Mouse (Mus musculus): ENCODE measurements around the gene Olfr910. TPM values are rescaled to one million over a fixed set of nuclear protein-coding genes. Genes with fewer than 3 reads are reported as not detected.

Gene Olfr910
- polyA plus RNA-seq (2015; fragmentation: Nextera tagmentation; extraction: Ambion mirVana) = not detected in 2 replicates

DNA sequence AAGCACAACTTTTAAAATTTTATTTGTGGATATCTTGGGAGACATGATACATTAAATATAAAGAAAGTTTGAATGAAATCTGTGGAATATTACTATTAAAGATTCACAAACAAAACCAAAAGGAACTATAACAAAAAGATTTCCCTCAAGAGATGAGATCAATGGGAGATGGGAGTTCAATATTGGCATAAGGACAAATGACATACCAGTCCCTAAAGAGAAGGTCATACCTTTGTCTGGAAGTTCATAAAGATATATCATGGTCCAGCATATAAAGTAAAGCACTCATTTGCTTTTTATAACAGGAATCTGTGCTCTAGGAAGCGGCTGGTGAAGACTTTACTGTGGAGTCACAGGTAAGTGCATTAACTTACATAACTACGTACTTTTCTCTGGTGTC is at the start of gene Olfr910:
Gene Olfr910, plus strand, starts transcription at position 301 of the 400 bp plus-strand sequence.
- Histone ChIP-seq H3K4me1 (no peaks in the 10 kb centered on the region), H3K9ac (replicated peaks) (no peak within 1 kb of the TSS), H3K27ac (replicated peaks) (no peak within 1 kb of the TSS), H3K9me3 (replicated peaks) (no peaks in the 10 kb centered on the region), H3K4me2 (no peak within 1 kb of the TSS), H3K36me3 (no peaks in the 10 kb centered on the region), H3K27me3 (replicated peaks) (no peaks in the 10 kb centered on the region), H3K4me3 (replicated peaks) (no peak within 1 kb of the TSS)
- no peak for ATAC-seq (ENCODE audit: low FRiP score)
- 92% methylated on average over 2 of the region's 2 CpGs for WGBS

DNA sequence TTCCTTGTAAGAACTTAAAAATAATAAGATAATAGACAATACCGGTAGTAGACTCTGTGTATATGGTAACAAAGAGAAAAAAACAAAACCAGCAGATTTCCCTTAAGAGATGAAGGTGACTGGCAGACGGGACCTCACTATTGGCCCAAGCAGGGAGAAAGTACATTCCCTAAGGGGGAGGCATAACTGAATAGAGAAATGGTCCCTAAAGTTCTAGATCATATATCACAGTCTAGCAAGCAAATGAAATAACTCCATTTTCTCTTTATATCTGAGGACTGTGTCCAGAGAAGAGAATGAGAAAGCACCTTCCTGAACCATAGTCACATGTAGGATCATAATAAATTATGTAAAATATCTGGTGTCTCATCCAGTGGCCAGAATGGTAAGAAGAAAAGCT is 42.1 kb upstream of the Olfr910 start, which contains the start of gene Olfr907:
Gene Olfr907, plus strand, starts transcription at position 301 of the 400 bp plus-strand sequence.
- H3K27ac ChIP-seq (replicated peaks) = no peak within 1 kb of the TSS
- H3K4me3 ChIP-seq (replicated peaks) = no peak within 1 kb of the TSS
- no peak for ATAC-seq (ENCODE audit: low FRiP score)
- WGBS = 88% methylated on average over 2 of the region's 2 CpGs
- no peaks in the 10 kb centered on the region for H3K27me3 ChIP-seq (replicated peaks)
- no peaks in the 10 kb centered on the region for H3K9me3 ChIP-seq (replicated peaks)
- no peaks in the 10 kb centered on the region for H3K4me1 ChIP-seq
- no peaks in the 10 kb centered on the region for H3K36me3 ChIP-seq
- no peak within 1 kb of the TSS for H3K4me2 ChIP-seq
- no peak within 1 kb of the TSS for H3K9ac ChIP-seq (replicated peaks)

DNA sequence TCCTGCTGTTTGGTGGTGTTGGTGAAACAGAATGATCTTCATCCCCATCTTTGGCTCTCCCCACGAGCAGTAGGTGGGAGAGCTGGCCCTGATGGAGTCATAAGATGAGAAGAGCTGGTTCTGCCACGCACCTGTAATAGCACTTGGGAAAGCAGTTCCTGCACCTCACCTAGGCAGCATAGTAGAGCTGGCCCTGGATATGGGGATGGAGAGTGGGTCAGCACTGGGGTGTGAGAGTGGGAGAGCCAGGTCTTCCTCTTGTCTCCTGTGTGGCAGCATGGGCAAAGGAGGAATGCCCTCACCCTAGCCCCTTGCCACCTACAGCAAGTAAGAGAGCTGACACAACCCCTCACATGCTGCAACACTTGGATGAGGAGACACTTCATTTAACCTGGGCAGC is 25.3 kb upstream of the Olfr910 start:
- no peak overlapping the region for H3K9ac ChIP-seq (replicated peaks)
- no peak overlapping the region for H3K4me3 ChIP-seq (replicated peaks)
- WGBS = 74% methylated on average over 2 of the region's 2 CpGs
- no peak overlapping the region for H3K4me2 ChIP-seq
- no peak for ATAC-seq (ENCODE audit: low FRiP score)
- no peaks in the 10 kb centered on the region for H3K36me3 ChIP-seq
- no peaks in the 10 kb centered on the region for H3K4me1 ChIP-seq
- no peaks in the 10 kb centered on the region for H3K9me3 ChIP-seq (replicated peaks)
- no peak overlapping the region for H3K27ac ChIP-seq (replicated peaks)
- no peaks in the 10 kb centered on the region for H3K27me3 ChIP-seq (replicated peaks)

DNA sequence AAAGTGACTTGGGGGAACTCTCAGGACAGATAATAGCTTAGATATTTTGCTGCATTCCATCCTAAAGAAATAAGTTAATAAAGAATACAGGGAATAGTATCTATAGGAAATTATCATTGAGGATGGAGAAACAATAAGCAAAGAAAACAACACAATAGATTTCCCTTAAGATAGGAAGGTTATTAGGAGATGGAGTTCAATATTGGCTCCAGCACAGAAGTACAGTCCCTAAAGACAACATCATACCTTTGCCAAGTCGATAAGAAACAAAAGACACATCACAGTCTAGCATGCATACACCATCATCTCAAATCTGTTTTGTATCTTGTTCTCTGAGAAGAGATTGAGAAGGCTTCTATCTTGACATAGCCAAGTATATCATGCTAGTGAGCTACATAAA is 16.4 kb upstream of the Olfr910 start, which contains the start of gene Olfr911-ps1:
Gene Olfr911-ps1, plus strand, starts transcription at position 301 of the 400 bp plus-strand sequence.
- WGBS = 79% methylated on average over 1 of the region's 1 CpGs
- Histone ChIP-seq H3K4me2 (no peak within 1 kb of the TSS), H3K27me3 (replicated peaks) (no peaks in the 10 kb centered on the region), H3K4me1 (no peaks in the 10 kb centered on the region), H3K27ac (replicated peaks) (no peak within 1 kb of the TSS), H3K9me3 (replicated peaks) (no peaks in the 10 kb centered on the region), H3K9ac (replicated peaks) (no peak within 1 kb of the TSS), H3K36me3 (no peaks in the 10 kb centered on the region), H3K4me3 (replicated peaks) (no peak within 1 kb of the TSS)
- no peak for ATAC-seq (ENCODE audit: low FRiP score)

DNA sequence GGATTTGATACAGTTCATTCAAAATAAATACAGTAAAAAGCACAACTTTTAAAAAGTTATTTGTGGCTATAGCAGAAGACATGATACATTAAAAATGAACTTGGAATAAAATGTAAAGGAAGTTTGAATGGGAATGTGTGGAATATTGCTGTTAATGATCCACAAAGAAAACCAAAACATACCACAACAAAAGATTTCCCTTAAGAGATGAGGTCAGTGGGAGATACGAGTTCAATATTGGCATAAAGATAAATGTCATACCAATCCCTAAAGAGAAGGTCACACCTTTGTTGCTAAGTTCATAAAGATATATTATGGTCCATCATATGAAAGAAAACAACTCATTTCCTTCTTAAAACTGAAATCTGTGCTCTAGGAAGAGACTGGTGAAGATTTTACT is 42.2 kb downstream of the Olfr910 start, which contains the start of gene Olfr912:
Gene Olfr912, plus strand, starts transcription at position 301 of the 400 bp plus-strand sequence.
- no peak within 1 kb of the TSS for H3K4me3 ChIP-seq (replicated peaks)
- no peaks in the 10 kb centered on the region for H3K9me3 ChIP-seq (replicated peaks)
- H3K27ac ChIP-seq (replicated peaks) = no peak within 1 kb of the TSS
- H3K4me2 ChIP-seq = no peak within 1 kb of the TSS
- no peak for ATAC-seq (ENCODE audit: low FRiP score)
- no peaks in the 10 kb centered on the region for H3K27me3 ChIP-seq (replicated peaks)
- H3K4me1 ChIP-seq = no peaks in the 10 kb centered on the region
- H3K9ac ChIP-seq (replicated peaks) = no peak within 1 kb of the TSS
- no peaks in the 10 kb centered on the region for H3K36me3 ChIP-seq
- WGBS = 81% methylated on average over 1 of the region's 1 CpGs

Other genes with a start within 250 kb of the Olfr910 start
- not detected in 2 replicates for gene Olfr896-ps1, start 246.7 kb upstream of the Olfr910 start, polyA plus RNA-seq (2015; fragmentation: Nextera tagmentation; extraction: Ambion mirVana)
- gene Olfr25, start 208.8 kb upstream of the Olfr910 start, polyA plus RNA-seq (2015; fragmentation: Nextera tagmentation; extraction: Ambion mirVana) = not detected in 2 replicates
- not detected in 2 replicates for gene Olfr898, start 189.4 kb upstream of the Olfr910 start, polyA plus RNA-seq (2015; fragmentation: Nextera tagmentation; extraction: Ambion mirVana)
- not detected in 2 replicates for gene Olfr250, start 171.0 kb upstream of the Olfr910 start, polyA plus RNA-seq (2015; fragmentation: Nextera tagmentation; extraction: Ambion mirVana)
- not detected in 2 replicates for gene Olfr251, start 160.8 kb upstream of the Olfr910 start, polyA plus RNA-seq (2015; fragmentation: Nextera tagmentation; extraction: Ambion mirVana)
- not detected in 2 replicates for gene Olfr147, start 136.2 kb upstream of the Olfr910 start, polyA plus RNA-seq (2015; fragmentation: Nextera tagmentation; extraction: Ambion mirVana)
- gene Olfr901, start 108.4 kb upstream of the Olfr910 start, polyA plus RNA-seq (2015; fragmentation: Nextera tagmentation; extraction: Ambion mirVana) = not detected in 2 replicates
- not detected in 2 replicates for gene Olfr902, start 90.2 kb upstream of the Olfr910 start, polyA plus RNA-seq (2015; fragmentation: Nextera tagmentation; extraction: Ambion mirVana)
- gene Olfr904, start 74.7 kb upstream of the Olfr910 start, polyA plus RNA-seq (2015; fragmentation: Nextera tagmentation; extraction: Ambion mirVana) = not detected in 2 replicates
- not detected in 2 replicates for gene Olfr905, start 66.7 kb upstream of the Olfr910 start, polyA plus RNA-seq (2015; fragmentation: Nextera tagmentation; extraction: Ambion mirVana)
- gene Olfr906, start 50.8 kb upstream of the Olfr910 start, polyA plus RNA-seq (2015; fragmentation: Nextera tagmentation; extraction: Ambion mirVana) = not detected in 2 replicates
- not detected in 2 replicates for gene Olfr907, start 42.0 kb upstream of the Olfr910 start, polyA plus RNA-seq (2015; fragmentation: Nextera tagmentation; extraction: Ambion mirVana)
- gene Olfr911-ps1, start 16.3 kb upstream of the Olfr910 start, polyA plus RNA-seq (2015; fragmentation: Nextera tagmentation; extraction: Ambion mirVana) = not detected in 2 replicates
- not detected in 2 replicates for gene Olfr912, start 42.3 kb downstream of the Olfr910 start, polyA plus RNA-seq (2015; fragmentation: Nextera tagmentation; extraction: Ambion mirVana)
- gene Olfr913, start 54.9 kb downstream of the Olfr910 start, polyA plus RNA-seq (2015; fragmentation: Nextera tagmentation; extraction: Ambion mirVana) = not detected in 2 replicates
- not detected in 2 replicates for gene Olfr914, start 67.3 kb downstream of the Olfr910 start, polyA plus RNA-seq (2015; fragmentation: Nextera tagmentation; extraction: Ambion mirVana)
- gene Olfr916, start 122.0 kb downstream of the Olfr910 start, polyA plus RNA-seq (2015; fragmentation: Nextera tagmentation; extraction: Ambion mirVana) = not detected in 2 replicates
- gene Olfr917, start 128.0 kb downstream of the Olfr910 start, polyA plus RNA-seq (2015; fragmentation: Nextera tagmentation; extraction: Ambion mirVana) = not detected in 2 replicates
- gene Olfr918, start 136.8 kb downstream of the Olfr910 start, polyA plus RNA-seq (2015; fragmentation: Nextera tagmentation; extraction: Ambion mirVana) = not detected in 2 replicates
- not detected in 2 replicates for gene Olfr919, start 165.8 kb downstream of the Olfr910 start, polyA plus RNA-seq (2015; fragmentation: Nextera tagmentation; extraction: Ambion mirVana)
- gene Vwa5a, start 180.4 kb downstream of the Olfr910 start, polyA plus RNA-seq (2015; fragmentation: Nextera tagmentation; extraction: Ambion mirVana) = 8.0 and 17.9 TPM in 2 replicates
- not detected in 2 replicates for gene Olfr920, start 214.4 kb downstream of the Olfr910 start, polyA plus RNA-seq (2015; fragmentation: Nextera tagmentation; extraction: Ambion mirVana)
- gene Olfr921, start 235.2 kb downstream of the Olfr910 start, polyA plus RNA-seq (2015; fragmentation: Nextera tagmentation; extraction: Ambion mirVana) = not detected in 2 replicates

All from neural tube, embryonic 15.5 days (tissue).